Mouse (Mus musculus) kidney, embryonic 14.5 days (tissue): ENCODE data around the gene Alkbh2. TPM values are rescaled to one million over a fixed set of nuclear protein-coding genes. Genes with fewer than 3 reads are reported as not detected.
A peak's percentile ranks its signal among the peaks of the same experiment; 100 is the strongest.

ENCODE experiments used
- ATAC-seq: fragments of 200-750 bp; cut with Nextera tagmentation; 2 replicates; pipeline ENCODE4 v1.8.0; 2017; ENCODE audit warnings: moderate number of reproducible peaks, mild to moderate bottlenecking, moderate TSS enrichment, moderate library complexity; ENCODE audit not compliant: low FRiP score, low TSS enrichment
- H3K27ac ChIP-seq: fragments of 300-500 bp; sonication (generic); 2 replicates; pipeline ENCODE4 v1.5.1; 2014; ENCODE audit warnings: low read depth, mild to moderate bottlenecking, low read length, moderate library complexity, mixed read lengths
- H3K27me3 ChIP-seq: fragments of 300-500 bp; sonication (generic); 2 replicates; pipeline ENCODE4 v1.6.1; 2014; ENCODE audit warnings: mild to moderate bottlenecking, low read length; ENCODE audit not compliant: control insufficient read depth, insufficient read depth
- H3K36me3 ChIP-seq: fragments of 300-500 bp; sonication (generic); 2 replicates; pipeline ENCODE4 v1.6.1; 2014; ENCODE audit warnings: low read length, mixed read lengths; ENCODE audit not compliant: control insufficient read depth, insufficient read depth
- H3K4me1 ChIP-seq: fragments of 300-500 bp; sonication (generic); 2 replicates; pipeline ENCODE4 v1.6.1; 2014; ENCODE audit warnings: low read length, mixed read lengths; ENCODE audit not compliant: control insufficient read depth, insufficient read depth
- H3K4me2 ChIP-seq: fragments of 300-500 bp; sonication (generic); replicated peaks from 2 replicates; pipeline ENCODE4 v1.6.1; 2014; ENCODE audit warnings: low read depth, mild to moderate bottlenecking, low read length
- H3K4me3 ChIP-seq: fragments of 300-500 bp; sonication (generic); 2 replicates; pipeline ENCODE4 v1.5.1; 2014; ENCODE audit warnings: mild to moderate bottlenecking, low read length
- H3K9ac ChIP-seq: fragments of 300-500 bp; sonication (generic); 2 replicates; pipeline ENCODE4 v1.6.1; 2014; ENCODE audit warnings: low read depth, mild to moderate bottlenecking, low read length, moderate library complexity
- H3K9me3 ChIP-seq: fragments of 300-500 bp; sonication (generic); 2 replicates; pipeline ENCODE4 v1.6.1; 2016; ENCODE audit warnings: low read length; ENCODE audit not compliant: control insufficient read depth
- WGBS: fragments of 180-500 bp; shearing (Covaris S2); extraction: QIAGEN DNeasy Blood & Tissue Kit; methylation state at CpG from one replicate; pipeline ENCODE4 v1.1.7; 2014; 5-methylcytosine and 5-hydroxymethylcytosine counted together
- polyA plus RNA-seq: library from polyadenylated mRNA; unstranded; fragments of >200 nt; fragmentation: Nextera tagmentation; extraction: Ambion mirVana; gene quantifications from 2 replicates; pipeline ENCODE4 v1.2.1, GENCODE M21; 2014

Alkbh2 gene
- polyA plus RNA-seq, 1 experiment from 2014 or later, result 11.6 TPM

DNA sequence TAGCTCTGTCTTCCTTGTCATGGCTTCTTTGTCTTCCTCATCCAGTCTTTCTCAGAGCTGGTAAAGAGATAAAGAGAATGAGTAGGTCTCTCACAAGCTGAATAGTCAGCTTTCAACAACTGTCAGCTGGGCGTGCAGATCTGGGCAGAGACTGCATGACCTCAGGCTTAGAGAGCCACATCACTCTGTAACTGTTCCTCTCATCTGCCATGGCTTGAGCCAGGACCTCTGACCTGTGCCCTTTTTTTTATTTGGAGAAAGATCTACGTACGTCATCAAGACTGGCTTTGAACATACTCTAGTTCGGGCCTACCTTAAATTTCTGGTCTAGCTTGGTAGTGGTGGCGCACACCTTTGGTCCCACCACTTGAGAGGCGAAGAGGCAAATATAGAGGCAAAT is 4.8 kb upstream of the Alkbh2 start:
- H3K9ac ChIP-seq, result no peak overlapping the region
- H3K27me3 ChIP-seq, result no peaks in the 10 kb centered on the region
- no peak overlapping the region for H3K27ac ChIP-seq
- H3K4me3 ChIP-seq, result no peak overlapping the region
- H3K4me1 ChIP-seq, result peaks cover 18% of the 10 kb centered on the region
- no peak for ATAC-seq
- peaks cover 34% of the 10 kb centered on the region for H3K36me3 ChIP-seq
- 80% methylated on average over 6 of the region's 6 CpGs for WGBS
- H3K9me3 ChIP-seq, result no peaks in the 10 kb centered on the region
- 0 out of 2 replicates have a peak overlapping the region, but pooled peaks have one; percentile 94 for H3K4me2 ChIP-seq

DNA sequence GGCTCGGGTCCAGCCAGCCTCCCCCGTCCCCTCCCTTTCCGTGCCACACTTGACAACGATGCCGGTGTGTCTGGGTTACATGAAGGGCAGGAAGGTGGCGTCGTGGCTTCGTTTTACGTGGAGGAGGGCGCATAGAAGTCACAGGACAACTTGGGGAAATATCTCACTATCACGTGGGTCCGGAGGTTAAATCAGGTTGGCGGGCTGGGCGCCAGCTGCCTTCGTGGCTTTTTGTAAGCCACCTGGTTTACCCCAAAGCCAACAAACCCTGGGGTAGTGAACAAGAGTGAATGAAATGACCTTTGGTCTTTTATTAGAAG is 3.5 kb upstream of the Alkbh2 start:
- Histone ChIP-seq H3K9me3 (no peaks in the 10 kb centered on the region), H3K27me3 (no peaks in the 10 kb centered on the region)
- no peak for ATAC-seq

DNA sequence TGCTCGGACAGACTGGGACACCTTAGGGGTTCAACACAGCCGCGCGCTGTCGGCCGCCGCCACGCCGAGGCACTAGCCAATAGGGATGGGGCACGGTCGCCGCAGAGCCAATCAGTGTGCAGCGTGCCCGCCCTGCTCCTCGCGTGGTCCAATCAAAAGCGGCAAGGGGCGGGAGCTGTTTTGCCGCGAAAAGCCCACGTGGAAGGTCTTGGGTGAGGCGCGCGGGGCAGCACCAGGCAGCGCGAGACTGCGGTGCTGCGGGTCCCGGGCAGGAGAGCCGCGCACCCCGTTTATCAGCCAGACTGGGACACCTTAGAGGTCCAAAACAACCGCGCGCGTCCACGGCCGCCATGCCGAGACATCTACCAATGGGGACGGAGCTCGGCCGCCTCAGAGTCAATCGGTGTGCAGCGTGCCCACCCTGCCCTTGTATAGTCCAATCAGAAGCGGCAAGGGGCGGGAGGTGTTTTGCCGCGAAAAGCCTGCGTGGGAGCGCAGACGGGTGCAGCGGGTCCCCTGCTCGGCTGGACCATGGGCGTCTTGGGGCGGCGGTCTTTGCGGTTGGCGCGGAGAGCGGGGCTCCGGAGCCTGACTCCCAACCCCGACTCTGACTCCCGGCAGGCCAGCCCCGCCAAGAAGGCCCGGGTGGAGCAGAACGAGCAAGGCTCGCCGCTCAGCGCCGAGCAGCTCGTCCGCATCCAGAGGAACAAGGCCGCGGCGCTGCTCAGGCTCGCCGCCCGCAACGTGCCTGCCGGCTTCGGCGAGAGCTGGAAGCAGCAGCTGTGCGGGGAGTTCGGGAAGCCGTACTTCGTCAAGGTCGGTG is 2.9 kb upstream of the Alkbh2 start:
- Histone ChIP-seq H3K9ac (peak overlapping the region; percentile 66), H3K4me1 (peaks cover 12% of the 10 kb centered on the region), H3K36me3 (peaks cover 20% of the 10 kb centered on the region), H3K27ac (peak overlapping the region; percentile 66; the same call in 1 of the 2 replicates), H3K9me3 (no peaks in the 10 kb centered on the region), H3K27me3 (no peaks in the 10 kb centered on the region), H3K4me2 (peak overlapping the region; percentile 94), H3K4me3 (peak overlapping the region; percentile 89)
- peak; percentile 96 for ATAC-seq
- WGBS, result under 1% methylated on average over 86 of the region's 87 CpGs

More for the DNA sequence above, 3.5 kb upstream of the Alkbh2 start:
- peaks cover 21% of the 10 kb centered on the region for H3K36me3 ChIP-seq
- H3K4me3 ChIP-seq, result peak overlapping the region; percentile 89
- H3K4me2 ChIP-seq, result peak overlapping the region; percentile 94
- peak overlapping the region; percentile 66; the same call in 1 of the 2 replicates for H3K27ac ChIP-seq
- H3K9ac ChIP-seq, result peak overlapping the region; percentile 62
- H3K4me1 ChIP-seq, result peaks cover 12% of the 10 kb centered on the region
- 0% methylated on average over 15 of the region's 15 CpGs for WGBS

DNA sequence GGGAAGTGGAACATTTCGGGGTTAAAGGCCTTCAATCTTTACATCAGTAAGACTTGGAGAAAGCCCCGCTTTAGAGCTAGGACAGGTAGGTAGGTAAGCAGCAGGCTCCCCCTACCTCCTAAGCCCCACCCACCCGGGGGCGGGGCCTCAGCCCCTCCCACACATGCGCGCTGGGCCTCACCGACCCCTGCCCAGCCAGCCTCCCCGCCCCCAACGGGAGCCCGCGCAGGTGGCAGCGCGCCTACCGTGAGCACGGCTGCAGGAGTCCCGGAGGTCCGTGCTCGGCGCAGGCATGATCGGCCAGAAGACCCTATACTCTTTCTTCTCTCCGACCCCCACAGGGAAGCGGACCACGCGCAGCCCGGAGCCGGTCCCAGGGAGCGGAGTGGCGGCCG is 2.2 kb upstream of the Alkbh2 start, which contains the start of gene Ung:
TSS of gene Ung (plus strand) at position 176 of the 395 bp plus-strand sequence.
- WGBS, result under 1% methylated on average over 27 of the region's 29 CpGs
- H3K27me3 ChIP-seq, result no peaks in the 10 kb centered on the region
- H3K9ac ChIP-seq, result peak within 1 kb of the TSS; percentile 66
- H3K9me3 ChIP-seq, result no peaks in the 10 kb centered on the region
- peak within 1 kb of the TSS; percentile 66; the same call in 1 of the 2 replicates for H3K27ac ChIP-seq
- H3K4me2 ChIP-seq, result peak within 1 kb of the TSS; percentile 94
- H3K4me1 ChIP-seq, result peaks cover 12% of the 10 kb centered on the region
- ATAC-seq, result peak; percentile 48
- peaks cover 18% of the 10 kb centered on the region; the same call in 1 of the 2 replicates for H3K36me3 ChIP-seq
- H3K4me3 ChIP-seq, result peak within 1 kb of the TSS; percentile 89

DNA sequence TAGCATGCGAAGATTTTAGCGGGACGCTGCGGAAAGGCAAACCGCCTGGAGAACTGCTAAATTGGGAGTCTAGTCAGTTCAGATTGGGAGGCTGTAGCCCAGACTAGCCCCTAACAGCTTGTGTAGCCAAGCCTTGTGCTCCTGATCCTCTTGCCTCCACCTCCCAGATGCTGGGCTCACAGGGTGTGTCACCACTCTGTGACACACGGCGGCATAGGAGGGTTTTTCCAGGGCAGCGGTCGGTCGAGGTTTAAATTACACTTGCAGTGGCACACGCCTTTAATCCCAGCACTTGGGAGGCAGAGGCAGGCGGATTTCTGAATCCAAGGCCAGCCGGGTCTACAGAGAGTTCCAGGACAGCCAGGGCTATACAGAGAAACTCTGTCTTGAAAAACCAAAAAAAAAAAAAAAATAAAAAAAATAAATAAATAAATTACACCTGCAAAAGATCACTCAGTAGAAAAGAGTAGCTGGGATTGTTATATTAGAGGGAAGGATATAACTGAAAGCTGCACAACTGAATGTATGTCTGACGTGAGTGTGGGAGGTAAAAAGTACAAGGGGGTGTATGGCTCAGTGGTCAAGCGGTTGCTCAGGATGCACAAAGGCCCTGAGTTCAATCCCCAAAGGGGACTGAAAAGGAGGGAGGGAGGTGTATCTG is 1.7 kb upstream of the Alkbh2 start:
- H3K36me3 ChIP-seq, result peaks cover 20% of the 10 kb centered on the region; the same call in 1 of the 2 replicates
- H3K9ac ChIP-seq, result peak overlapping the region; percentile 66; the same call in 1 of the 2 replicates
- H3K27ac ChIP-seq, result no peak overlapping the region
- 77% methylated on average over 15 of the region's 15 CpGs for WGBS
- peak overlapping the region; percentile 89 for H3K4me3 ChIP-seq
- H3K4me2 ChIP-seq, result peak overlapping the region; percentile 94
- H3K27me3 ChIP-seq, result no peaks in the 10 kb centered on the region
- peaks cover 12% of the 10 kb centered on the region for H3K4me1 ChIP-seq
- H3K9me3 ChIP-seq, result no peaks in the 10 kb centered on the region
- no peak for ATAC-seq

DNA sequence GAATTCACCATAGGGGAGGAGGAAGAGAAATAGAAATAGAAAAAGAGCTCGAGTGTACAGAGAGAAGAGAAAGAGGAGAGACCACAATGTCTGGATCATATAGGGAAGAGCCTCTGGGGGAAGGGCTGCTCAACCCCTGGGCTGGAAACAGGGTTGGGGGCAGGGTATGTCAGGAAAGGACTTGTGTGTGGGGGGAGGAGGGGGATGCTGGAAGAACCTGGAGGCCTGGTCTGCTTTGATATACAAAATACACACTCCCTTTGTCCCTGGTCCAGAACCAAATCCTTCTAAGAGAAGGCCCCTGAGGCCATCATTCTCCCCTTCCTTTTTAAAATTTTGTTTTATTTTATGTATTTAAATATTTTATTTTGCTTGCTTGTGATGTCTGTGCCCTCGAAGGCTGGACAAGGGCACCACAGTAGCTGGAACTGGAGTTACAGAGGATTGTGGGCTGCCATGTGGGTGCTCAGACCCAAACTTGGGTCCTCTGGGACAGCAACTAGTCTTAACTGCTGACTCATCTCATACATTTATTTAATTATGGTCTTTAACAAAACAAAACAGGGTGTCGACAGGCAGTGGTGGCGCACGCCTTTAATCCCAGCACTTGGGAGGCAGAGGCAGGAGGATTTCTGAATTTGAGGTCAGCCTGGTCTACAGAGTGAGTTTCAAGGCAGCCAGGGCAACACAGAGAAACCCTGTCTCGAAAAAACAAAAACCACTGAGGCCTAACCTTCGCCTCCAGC is 1.3 kb downstream of the Alkbh2 start:
- 81% methylated on average over 7 of the region's 7 CpGs for WGBS
- H3K4me3 ChIP-seq, result no peak overlapping the region
- H3K27ac ChIP-seq, result no peak overlapping the region
- H3K4me1 ChIP-seq, result no peaks in the 10 kb centered on the region; the same call in 1 of the 2 replicates
- no peak for ATAC-seq
- no peaks in the 10 kb centered on the region for H3K9me3 ChIP-seq
- H3K36me3 ChIP-seq, result peaks cover 31% of the 10 kb centered on the region
- H3K27me3 ChIP-seq, result no peaks in the 10 kb centered on the region
- no peak overlapping the region for H3K9ac ChIP-seq
- H3K4me2 ChIP-seq, result peak overlapping the region; percentile 94; the same call in 1 of the 2 replicates

DNA sequence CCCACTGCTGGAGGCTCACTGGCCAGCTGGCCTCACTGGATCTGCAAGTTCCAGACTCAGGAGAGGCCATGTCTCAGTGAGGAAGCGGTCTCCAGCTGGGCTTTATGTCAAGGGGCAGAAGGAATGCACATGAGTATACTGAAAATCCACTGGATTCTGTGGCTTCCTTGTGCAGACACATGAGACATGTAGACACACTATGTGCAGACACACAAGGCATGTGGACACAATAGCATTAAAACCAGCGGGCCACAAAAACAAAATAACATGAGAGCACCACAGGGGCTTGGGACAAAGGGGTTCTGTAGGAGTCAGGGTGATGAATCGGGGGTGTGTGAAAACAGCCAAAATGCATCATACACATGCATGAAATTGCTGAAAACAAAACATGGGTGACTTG is 2.0 kb downstream of the Alkbh2 start:
- WGBS, result 91% methylated on average over 3 of the region's 3 CpGs
- H3K4me1 ChIP-seq, result no peaks in the 10 kb centered on the region
- no peaks in the 10 kb centered on the region for H3K27me3 ChIP-seq
- H3K27ac ChIP-seq, result no peak overlapping the region
- H3K4me2 ChIP-seq, result no peak overlapping the region
- H3K9me3 ChIP-seq, result no peaks in the 10 kb centered on the region
- ATAC-seq, result no peak
- H3K36me3 ChIP-seq, result peaks cover 37% of the 10 kb centered on the region
- no peak overlapping the region for H3K9ac ChIP-seq
- H3K4me3 ChIP-seq, result no peak overlapping the region

DNA sequence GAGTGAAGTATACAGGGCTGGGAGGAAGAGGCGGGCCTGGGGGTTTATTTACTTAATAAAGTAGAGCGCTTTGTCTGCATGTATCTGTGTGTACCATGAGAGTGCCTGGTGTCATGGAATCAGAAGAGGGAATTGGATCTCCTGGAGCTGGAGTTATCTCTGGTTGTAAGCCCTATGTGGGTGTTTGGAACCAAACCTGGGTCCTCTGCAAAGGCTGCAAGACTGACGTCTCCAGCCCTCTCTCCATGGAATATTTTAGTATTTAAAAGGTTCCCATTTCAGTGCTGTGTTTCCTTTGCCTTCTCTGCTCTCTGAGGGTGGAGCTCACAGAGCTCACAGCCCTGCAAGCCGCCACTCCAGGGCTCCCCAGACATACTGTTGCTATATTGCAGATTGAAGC is 8.2 kb downstream of the Alkbh2 start:
- Histone ChIP-seq H3K9ac (no peak overlapping the region), H3K4me1 (no peaks in the 10 kb centered on the region), H3K4me2 (no peak overlapping the region), H3K36me3 (peaks cover 69% of the 10 kb centered on the region), H3K9me3 (no peaks in the 10 kb centered on the region), H3K27me3 (no peaks in the 10 kb centered on the region), H3K27ac (no peak overlapping the region), H3K4me3 (no peak overlapping the region)
- WGBS, result 91% methylated on average over 4 of the region's 4 CpGs
- ATAC-seq, result no peak
